Mouse (Mus musculus): ENCODE results near the gene Sphk2. TPM values are rescaled to one million over a fixed set of nuclear protein-coding genes. Genes with fewer than 3 reads are reported as not detected.

Gene Sphk2
- polyA plus RNA-seq, 1 experiment: 88.1 TPM

DNA sequence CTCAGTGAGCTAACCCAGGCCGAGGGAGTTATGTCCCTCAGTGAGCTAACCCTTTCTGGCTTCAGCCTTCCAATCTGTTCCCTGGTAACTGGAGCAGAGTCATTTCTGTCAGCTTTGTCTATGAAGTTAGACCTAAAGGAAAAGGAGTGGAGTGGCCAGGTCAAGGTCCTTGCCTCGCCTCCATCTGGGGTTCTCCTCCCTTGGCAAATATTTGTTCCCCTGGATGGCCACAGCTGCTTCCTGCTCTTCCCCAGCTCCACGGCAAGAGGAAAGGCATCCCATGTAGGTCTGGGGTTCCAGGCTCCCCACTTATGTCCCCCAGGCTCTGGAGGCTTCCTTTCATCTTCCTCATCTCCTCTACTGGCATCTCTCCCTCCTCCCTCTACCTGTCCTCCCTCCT lies 9.8 kb upstream of the Sphk2 start:
- TF ChIP-seq POLR2A (IDR thresholded peaks at IDR 0.05; ENCODE audit: control insufficient read depth, extremely low read depth, insufficient read depth, low read length, poor library complexity): no peak
- Histone ChIP-seq H3K4me1 (replicated peaks; ENCODE audit: control insufficient read depth, insufficient read depth, low read length) (peaks cover 16% of the 10 kb centered on the region), H3K4me3 (ENCODE audit: control insufficient read depth, insufficient read depth, low read length) (no peak overlapping the region), H3K27ac (ENCODE audit: control insufficient read depth, insufficient read depth, low read length) (no peak overlapping the region), H3K27me3 (ENCODE audit: control insufficient read depth, insufficient read depth, low read length) (no peaks in the 10 kb centered on the region), H3K36me3 (ENCODE audit: control insufficient read depth, insufficient read depth, low read length) (no peaks in the 10 kb centered on the region)
- WGBS: 89% methylated on average over 3 of the region's 3 CpGs
- DNase-seq: no peak

DNA sequence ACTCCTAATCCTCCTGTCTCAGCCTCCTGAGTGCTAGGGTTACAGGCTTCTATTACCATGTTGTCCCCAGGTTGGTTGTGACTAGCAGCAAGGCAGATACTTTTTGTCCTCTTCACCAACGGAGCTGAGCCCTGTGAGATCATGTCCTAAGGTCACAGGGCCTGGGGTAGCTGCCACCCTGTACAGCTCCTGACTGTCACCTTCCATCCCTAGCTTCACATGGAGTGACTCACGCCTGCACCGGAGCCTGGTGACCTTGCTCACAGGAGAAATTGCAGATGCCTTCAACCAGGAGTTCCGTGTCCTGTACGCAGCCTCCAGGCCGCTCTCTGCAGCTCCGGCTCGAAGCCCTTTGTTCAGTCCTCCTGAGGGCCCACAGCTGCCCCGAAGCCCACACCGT lies 8.6 kb upstream of the Sphk2 start:
- H3K4me3 ChIP-seq (ENCODE audit: control insufficient read depth, insufficient read depth, low read length): no peak overlapping the region
- WGBS: 97% methylated on average over 10 of the region's 10 CpGs
- peaks cover 8% of the 10 kb centered on the region for H3K4me1 ChIP-seq (replicated peaks; ENCODE audit: control insufficient read depth, insufficient read depth, low read length)
- TF ChIP-seq CTCF (IDR thresholded peaks at IDR 0.05; ENCODE audit: borderline replicate concordance, control insufficient read depth, extremely low read depth, insufficient read depth, low read length, poor library complexity): no peak
- TF ChIP-seq POLR2A (IDR thresholded peaks at IDR 0.05; ENCODE audit: control insufficient read depth, extremely low read depth, insufficient read depth, low read length, poor library complexity): no peak
- no peaks in the 10 kb centered on the region for H3K36me3 ChIP-seq (ENCODE audit: control insufficient read depth, insufficient read depth, low read length)
- H3K27ac ChIP-seq (ENCODE audit: control insufficient read depth, insufficient read depth, low read length): no peak overlapping the region
- no peak for DNase-seq
- H3K27me3 ChIP-seq (ENCODE audit: control insufficient read depth, insufficient read depth, low read length): no peaks in the 10 kb centered on the region

DNA sequence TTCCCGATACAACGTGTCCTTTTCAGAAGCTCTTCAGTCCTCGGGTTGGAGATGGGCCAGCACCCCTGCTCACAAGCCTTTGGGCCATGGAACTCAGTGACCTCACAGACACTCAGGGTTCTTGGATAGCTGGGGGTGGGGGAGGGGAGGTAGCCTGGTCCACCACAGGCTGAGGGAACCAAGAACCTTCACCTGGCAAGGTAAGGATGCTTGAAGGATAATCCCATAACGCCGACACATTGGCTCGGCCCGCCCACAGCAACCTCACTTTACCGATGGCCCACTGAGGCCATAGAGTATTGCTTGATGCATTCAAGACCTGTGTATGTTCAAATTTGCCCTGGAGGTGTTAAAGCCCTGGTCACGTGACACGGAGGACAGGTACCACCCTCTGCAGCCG lies 7.9 kb upstream of the Sphk2 start, which contains the start of gene Spaca4:
Gene Spaca4, minus strand, starts transcription at position 101 of the 400 bp plus-strand sequence.
- Histone ChIP-seq H3K27me3 (ENCODE audit: control insufficient read depth, insufficient read depth, low read length) (no peaks in the 10 kb centered on the region), H3K27ac (ENCODE audit: control insufficient read depth, insufficient read depth, low read length) (no peak within 1 kb of the TSS), H3K4me1 (replicated peaks; ENCODE audit: control insufficient read depth, insufficient read depth, low read length) (peaks cover under 1% of the 10 kb centered on the region; the same call in 1 of the 2 replicates), H3K36me3 (ENCODE audit: control insufficient read depth, insufficient read depth, low read length) (peaks cover 4% of the 10 kb centered on the region), H3K4me3 (ENCODE audit: control insufficient read depth, insufficient read depth, low read length) (no peak within 1 kb of the TSS)
- no peak for TF ChIP-seq CTCF (IDR thresholded peaks at IDR 0.05; ENCODE audit: borderline replicate concordance, control insufficient read depth, extremely low read depth, insufficient read depth, low read length, poor library complexity)
- no peak for TF ChIP-seq POLR2A (IDR thresholded peaks at IDR 0.05; ENCODE audit: control insufficient read depth, extremely low read depth, insufficient read depth, low read length, poor library complexity)
- 98% methylated on average over 11 of the region's 11 CpGs for WGBS
- no peak for DNase-seq

DNA sequence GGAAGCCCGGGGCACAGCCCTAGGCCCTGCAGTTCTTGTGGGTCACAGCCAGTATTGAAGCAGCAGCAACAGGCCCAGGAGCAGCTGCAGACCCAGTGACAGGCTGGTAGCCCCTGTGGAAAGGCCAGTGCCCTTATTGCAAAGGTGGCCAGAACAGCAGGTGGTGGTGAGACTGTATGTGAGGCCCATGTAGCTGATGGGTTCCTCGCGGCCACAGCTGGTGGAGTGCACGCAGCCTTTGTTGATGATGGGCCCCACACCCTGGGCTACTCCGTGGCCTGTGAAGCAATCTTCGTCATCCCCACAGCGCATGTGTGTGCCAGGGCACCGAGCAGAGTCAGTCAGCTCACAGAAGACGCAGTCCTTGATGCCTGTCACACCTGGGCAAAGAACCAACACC lies 7.3 kb upstream of the Sphk2 start:
- Histone ChIP-seq H3K27ac (ENCODE audit: control insufficient read depth, insufficient read depth, low read length) (no peak overlapping the region), H3K4me3 (ENCODE audit: control insufficient read depth, insufficient read depth, low read length) (no peak overlapping the region), H3K27me3 (ENCODE audit: control insufficient read depth, insufficient read depth, low read length) (no peaks in the 10 kb centered on the region), H3K4me1 (replicated peaks; ENCODE audit: control insufficient read depth, insufficient read depth, low read length) (no peaks in the 10 kb centered on the region), H3K36me3 (ENCODE audit: control insufficient read depth, insufficient read depth, low read length) (peaks cover 8% of the 10 kb centered on the region)
- TF ChIP-seq POLR2A (IDR thresholded peaks at IDR 0.05; ENCODE audit: control insufficient read depth, extremely low read depth, insufficient read depth, low read length, poor library complexity) (no peak), CTCF (IDR thresholded peaks at IDR 0.05; ENCODE audit: borderline replicate concordance, control insufficient read depth, extremely low read depth, insufficient read depth, low read length, poor library complexity) (no peak)
- 94% methylated on average over 9 of the region's 9 CpGs for WGBS
- DNase-seq: no peak

- H3K27ac ChIP-seq (ENCODE audit: control insufficient read depth, insufficient read depth, low read length): no peak overlapping the region
- H3K4me3 ChIP-seq (ENCODE audit: control insufficient read depth, insufficient read depth, low read length): no peak overlapping the region
- H3K27me3 ChIP-seq (ENCODE audit: control insufficient read depth, insufficient read depth, low read length): no peaks in the 10 kb centered on the region
- H3K36me3 ChIP-seq (ENCODE audit: control insufficient read depth, insufficient read depth, low read length): peaks cover 19% of the 10 kb centered on the region
- TF ChIP-seq CTCF (IDR thresholded peaks at IDR 0.05; ENCODE audit: borderline replicate concordance, control insufficient read depth, extremely low read depth, insufficient read depth, low read length, poor library complexity): no peak
- no peak for TF ChIP-seq POLR2A (IDR thresholded peaks at IDR 0.05; ENCODE audit: control insufficient read depth, extremely low read depth, insufficient read depth, low read length, poor library complexity)
- peaks cover 12% of the 10 kb centered on the region for H3K4me1 ChIP-seq (replicated peaks; ENCODE audit: control insufficient read depth, insufficient read depth, low read length)
- 97% methylated on average over 14 of the region's 14 CpGs for WGBS
- no peak for DNase-seq
Observed at GRCm38 (mm10) chr7:45723781-45724180, 6.0 kb upstream of the Sphk2 start.

- Histone ChIP-seq H3K27ac (ENCODE audit: control insufficient read depth, insufficient read depth, low read length) (no peak overlapping the region), H3K4me3 (ENCODE audit: control insufficient read depth, insufficient read depth, low read length) (no peak overlapping the region), H3K27me3 (ENCODE audit: control insufficient read depth, insufficient read depth, low read length) (no peaks in the 10 kb centered on the region), H3K4me1 (replicated peaks; ENCODE audit: control insufficient read depth, insufficient read depth, low read length) (peaks cover 13% of the 10 kb centered on the region), H3K36me3 (ENCODE audit: control insufficient read depth, insufficient read depth, low read length) (peaks cover 19% of the 10 kb centered on the region)
- WGBS: 92% methylated on average over 4 of the region's 4 CpGs
- no peak for DNase-seq
- TF ChIP-seq POLR2A (IDR thresholded peaks at IDR 0.05; ENCODE audit: control insufficient read depth, extremely low read depth, insufficient read depth, low read length, poor library complexity): no peak
- no peak for TF ChIP-seq CTCF (IDR thresholded peaks at IDR 0.05; ENCODE audit: borderline replicate concordance, control insufficient read depth, extremely low read depth, insufficient read depth, low read length, poor library complexity)
Observed at GRCm38 (mm10) chr7:45723301-45723700, 5.5 kb upstream of the Sphk2 start.

DNA sequence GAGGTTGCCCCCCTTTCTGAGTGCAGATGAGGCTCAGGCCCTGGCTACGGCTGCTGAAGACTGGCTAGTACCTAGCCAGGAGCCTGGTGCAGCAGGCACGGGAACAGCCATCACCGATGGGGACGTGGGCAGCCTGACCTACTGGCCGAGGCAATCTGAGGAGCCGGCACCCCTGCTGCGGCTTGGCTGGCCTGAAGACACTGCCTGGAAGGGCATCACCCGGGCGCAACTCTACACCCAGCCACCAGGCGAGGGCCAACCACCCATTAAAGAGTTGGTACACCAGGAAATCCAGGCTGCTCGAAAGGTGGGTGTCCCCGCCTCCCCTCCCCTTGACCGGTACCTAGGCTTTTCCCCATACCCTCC lies 4.5 kb upstream of the Sphk2 start:
- no peak overlapping the region for H3K27ac ChIP-seq (ENCODE audit: control insufficient read depth, insufficient read depth, low read length)
- 91% methylated on average over 13 of the region's 13 CpGs for WGBS
- DNase-seq: no peak
- no peaks in the 10 kb centered on the region for H3K27me3 ChIP-seq (ENCODE audit: control insufficient read depth, insufficient read depth, low read length)
- TF ChIP-seq POLR2A (IDR thresholded peaks at IDR 0.05; ENCODE audit: control insufficient read depth, extremely low read depth, insufficient read depth, low read length, poor library complexity): no peak
- no peak for TF ChIP-seq CTCF (IDR thresholded peaks at IDR 0.05; ENCODE audit: borderline replicate concordance, control insufficient read depth, extremely low read depth, insufficient read depth, low read length, poor library complexity)
- H3K4me1 ChIP-seq (replicated peaks; ENCODE audit: control insufficient read depth, insufficient read depth, low read length): peaks cover 13% of the 10 kb centered on the region
- H3K4me3 ChIP-seq (ENCODE audit: control insufficient read depth, insufficient read depth, low read length): no peak overlapping the region
- peaks cover 19% of the 10 kb centered on the region for H3K36me3 ChIP-seq (ENCODE audit: control insufficient read depth, insufficient read depth, low read length)

All from thymus, adult 2 months (tissue).